Mouse (Mus musculus) neural tube, postnatal 0 days (tissue): ENCODE measurements around the gene Tshz3. TPM values are rescaled to one million over a fixed set of nuclear protein-coding genes. Genes with fewer than 3 reads are reported as not detected.

Experiments
- polyA plus RNA-seq: library from polyadenylated mRNA; unstranded; fragments of >200 nt; fragmentation: Nextera tagmentation; extraction: Ambion mirVana; gene quantifications from 2 replicates; pipeline ENCODE4 v1.2.1, GENCODE M21; 2015

Tshz3 gene
- polyA plus RNA-seq: 29.5 and 42.0 TPM in 2 replicates

DNA sequence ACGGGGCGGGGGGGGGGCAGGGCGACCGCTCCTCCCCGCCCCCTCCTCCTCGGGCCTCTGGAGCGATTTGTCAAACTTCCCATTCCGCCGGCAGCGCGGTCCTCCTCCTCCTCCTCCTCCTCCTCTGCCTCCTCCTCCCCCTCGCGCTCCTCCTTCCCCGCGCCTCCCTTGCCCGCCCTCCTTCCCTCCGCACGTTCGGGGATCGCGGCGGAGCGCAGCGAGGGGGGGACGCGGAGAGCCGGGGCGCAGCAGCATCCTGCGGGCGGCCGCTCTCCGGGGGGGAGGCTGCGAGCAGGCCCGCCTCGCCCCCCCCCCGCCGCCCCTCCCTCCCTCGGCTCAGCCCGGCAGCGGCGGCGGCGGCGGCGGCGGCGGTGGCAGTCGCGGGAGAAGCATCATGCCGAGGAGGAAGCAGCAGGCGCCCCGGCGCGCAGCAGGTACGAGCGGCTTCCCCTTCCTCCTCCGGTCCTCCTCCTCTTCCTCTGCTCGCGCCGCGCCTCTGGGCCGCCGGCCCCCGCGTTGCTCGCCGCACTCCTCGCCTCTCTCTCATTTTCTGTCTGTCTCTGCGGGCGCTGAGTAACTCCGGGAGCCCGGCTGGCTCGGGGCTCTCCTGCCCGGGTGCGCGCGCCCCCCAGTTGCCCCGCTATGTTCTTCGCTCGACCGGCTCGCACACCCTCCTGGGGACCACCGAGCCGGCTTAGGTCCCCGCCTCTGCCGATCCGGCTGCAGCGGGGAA is at the start of gene Tshz3:
Gene Tshz3 (plus strand): TSS at position 263 of the 733 bp plus-strand sequence.

